Mouse (Mus musculus) C2C12 (cell line): ENCODE data around the gene Pkd1. TPM values are rescaled to one million over a fixed set of nuclear protein-coding genes. Genes with fewer than 3 reads are reported as not detected.
A peak's percentile ranks its signal among the peaks of the same experiment; 100 is the strongest.

ENCODE experiments used
- H3K27me3 ChIP-seq: one replicate; pipeline ENCODE4 v1.6.1; 2011; ENCODE audit not compliant: control insufficient read depth, insufficient read depth, insufficient read length
- H3K36me3 ChIP-seq: one replicate; pipeline ENCODE4 v1.6.1; 2011; ENCODE audit not compliant: control insufficient read depth, insufficient read depth
- H3K4me3 ChIP-seq: one replicate; pipeline ENCODE4 v1.5.1; 2011; ENCODE audit warnings: mild to moderate bottlenecking, control low read depth; ENCODE audit not compliant: poor library complexity, insufficient read depth, severe bottlenecking
- H3K79me2 ChIP-seq: one replicate; pipeline ENCODE4 v1.6.1; 2011; ENCODE audit not compliant: control insufficient read depth, insufficient read depth
- H3K79me3 ChIP-seq: one replicate; pipeline ENCODE4 v1.6.1; 2011; ENCODE audit warnings: low read depth, control low read depth
- H3ac ChIP-seq: one replicate; pipeline ENCODE3; 2011; ENCODE audit warnings: low read depth; ENCODE audit not compliant: control insufficient read depth, insufficient read length
- CEBPB ChIP-seq: IDR thresholded peaks from one replicate; pipeline ENCODE4 v1.6.1; 2011; ENCODE audit warnings: low read depth, mild to moderate bottlenecking, control low read depth, moderate library complexity
- CTCF ChIP-seq: IDR thresholded peaks from one replicate; pipeline ENCODE4 v1.5.1; 2011; ENCODE audit not compliant: control insufficient read depth, insufficient read depth, insufficient read length
- FOSL1 ChIP-seq: IDR thresholded peaks from one replicate; pipeline ENCODE4 v1.8.0; 2011; ENCODE audit warnings: mild to moderate bottlenecking, low read length; ENCODE audit not compliant: poor library complexity, insufficient read depth, severe bottlenecking
- MAX ChIP-seq: IDR thresholded peaks from one replicate; pipeline ENCODE4 v1.6.1; 2011; ENCODE audit warnings: mild to moderate bottlenecking, control low read depth
- MYOD1 ChIP-seq: IDR thresholded peaks from one replicate; pipeline ENCODE4 v1.6.1; 2011; ENCODE audit warnings: low read depth; ENCODE audit not compliant: control insufficient read depth, insufficient read length
- MYOG ChIP-seq: IDR thresholded peaks from one replicate; pipeline ENCODE4 v1.6.1; 2011; ENCODE audit not compliant: control insufficient read depth, insufficient read length; ENCODE audit errors: extremely low read depth
- USF1 ChIP-seq: IDR thresholded peaks from one replicate; pipeline ENCODE4 v1.6.1; 2011; ENCODE audit warnings: low read depth, mild to moderate bottlenecking, control low read depth, moderate library complexity
- polyA plus RNA-seq: library from polyadenylated mRNA; unstranded; fragments of >200 nt; fragmentation: generic; extraction: Trizol; gene quantifications from one replicate; pipeline ENCODE4 v1.2.1, GENCODE M21; 2012; ENCODE audit warnings: missing spikeins

The Pkd1 gene
- polyA plus RNA-seq, 1 experiment: 50.6 TPM

GRCm38 (mm10) chr17:24537536-24537935, 12.1 kb upstream of the Pkd1 start:
- no peak overlapping the region for H3ac ChIP-seq
- H3K79me3 ChIP-seq: no peaks in the 10 kb centered on the region
- H3K79me2 ChIP-seq: no peaks in the 10 kb centered on the region
- no peaks in the 10 kb centered on the region for H3K36me3 ChIP-seq
- H3K27me3 ChIP-seq: no peaks in the 10 kb centered on the region
- no peak overlapping the region for H3K4me3 ChIP-seq
- TF ChIP-seq MYOG: no peak
- TF ChIP-seq CTCF: no peak
- TF ChIP-seq CEBPB: no peak
- TF ChIP-seq FOSL1: no peak
- TF ChIP-seq MAX: no peak
- no peak for TF ChIP-seq USF1

- Histone ChIP-seq H3K79me2 (no peaks in the 10 kb centered on the region), H3K4me3 (no peak overlapping the region), H3K36me3 (no peaks in the 10 kb centered on the region), H3K79me3 (no peaks in the 10 kb centered on the region), H3ac (no peak overlapping the region), H3K27me3 (no peaks in the 10 kb centered on the region)
- TF ChIP-seq CTCF: no peak
- no peak for TF ChIP-seq MYOG
- no peak for TF ChIP-seq USF1
- no peak for TF ChIP-seq CEBPB
- no peak for TF ChIP-seq MAX
- no peak for TF ChIP-seq FOSL1
- no peak for TF ChIP-seq MYOD1
Observed at GRCm38 (mm10) chr17:24538950-24539349, 10.7 kb upstream of the Pkd1 start.

GRCm38 (mm10) chr17:24540375-24540774, 9.3 kb upstream of the Pkd1 start:
- no peak overlapping the region for H3ac ChIP-seq
- H3K4me3 ChIP-seq: no peak overlapping the region
- TF ChIP-seq CTCF: peak; percentile 24
- TF ChIP-seq MYOD1: no peak
- no peak for TF ChIP-seq USF1
- no peaks in the 10 kb centered on the region for H3K79me3 ChIP-seq
- no peaks in the 10 kb centered on the region for H3K79me2 ChIP-seq
- no peaks in the 10 kb centered on the region for H3K27me3 ChIP-seq
- no peaks in the 10 kb centered on the region for H3K36me3 ChIP-seq

- H3K36me3 ChIP-seq: no peaks in the 10 kb centered on the region
- H3K27me3 ChIP-seq: no peaks in the 10 kb centered on the region
- H3K4me3 ChIP-seq: no peak overlapping the region
- no peaks in the 10 kb centered on the region for H3K79me3 ChIP-seq
- no peak for TF ChIP-seq MAX
- no peak overlapping the region for H3ac ChIP-seq
- H3K79me2 ChIP-seq: no peaks in the 10 kb centered on the region
Observed at GRCm38 (mm10) chr17:24544613-24545012, 5.0 kb upstream of the Pkd1 start.

GRCm38 (mm10) chr17:24545247-24545646, 4.4 kb upstream of the Pkd1 start:
- TF ChIP-seq CEBPB (no peak), FOSL1 (no peak), MYOD1 (no peak), MAX (no peak), MYOG (no peak), USF1 (no peak), CTCF (no peak)
- H3K79me2 ChIP-seq: peaks cover 2% of the 10 kb centered on the region
- no peaks in the 10 kb centered on the region for H3K79me3 ChIP-seq
- no peaks in the 10 kb centered on the region for H3K27me3 ChIP-seq
- no peak overlapping the region for H3ac ChIP-seq
- no peaks in the 10 kb centered on the region for H3K36me3 ChIP-seq
- H3K4me3 ChIP-seq: no peak overlapping the region

- Histone ChIP-seq H3ac (no peak overlapping the region), H3K36me3 (no peaks in the 10 kb centered on the region), H3K79me2 (peaks cover 12% of the 10 kb centered on the region)
Observed at GRCm38 (mm10) chr17:24546234-24546633, 3.4 kb upstream of the Pkd1 start.

More at GRCm38 (mm10) chr17:24546234-24546633, 3.4 kb upstream of the Pkd1 start:
- Histone ChIP-seq H3K27me3 (no peaks in the 10 kb centered on the region), H3K79me3 (peaks cover 4% of the 10 kb centered on the region), H3K4me3 (no peak overlapping the region)
- TF ChIP-seq MYOD1 (no peak), FOSL1 (no peak), MYOG (no peak), CTCF (no peak), MAX (no peak), CEBPB (no peak), USF1 (no peak)
